Mouse (Mus musculus): ENCODE measurements at regions not wholly inside any gene's neighbourhood (a gene's known extent, or its start where the extent isn't known, plus 50 kb on each side); places are given as distances from the start of the nearest gene placed in this dataset.

GRCm38 (mm10) chr2:75516223-75516622, 142.8 kb upstream of the Hnrnpa3 start:
- DNase-seq = no peak

GRCm38 (mm10) chr2:75517096-75517495, 142.0 kb upstream of the Hnrnpa3 start:
- no peak for DNase-seq

GRCm38 (mm10) chr2:75518607-75519006, 140.5 kb upstream of the Hnrnpa3 start:
- DNase-seq = no peak

- no peak for DNase-seq
Measured at GRCm38 (mm10) chr2:75525562-75525961, 133.5 kb upstream of the Hnrnpa3 start.

- DNase-seq = no peak
Measured at GRCm38 (mm10) chr2:75528706-75529105, 130.4 kb upstream of the Hnrnpa3 start.

- peak; percentile 6 to 32 for DNase-seq
Measured at GRCm38 (mm10) chr2:75538114-75538513, 120.9 kb upstream of the Hnrnpa3 start.

- DNase-seq = no peak
Measured at GRCm38 (mm10) chr2:75539726-75540125, 119.3 kb upstream of the Hnrnpa3 start.

GRCm38 (mm10) chr2:75542331-75542730, 116.7 kb upstream of the Hnrnpa3 start:
- DNase-seq = no peak

- DNase-seq = peak in 1 of 2 experiments; percentile 11
Measured at GRCm38 (mm10) chr2:75542781-75543180, 116.3 kb upstream of the Hnrnpa3 start.

- no peak for DNase-seq
Measured at GRCm38 (mm10) chr2:75545971-75546370, 113.1 kb upstream of the Hnrnpa3 start.

- DNase-seq = no peak
Measured at GRCm38 (mm10) chr2:75555676-75556075, 103.4 kb upstream of the Hnrnpa3 start.

- no peak for DNase-seq
Measured at GRCm38 (mm10) chr2:75556744-75557143, 102.3 kb upstream of the Hnrnpa3 start.

GRCm38 (mm10) chr2:75557392-75557791, 101.7 kb upstream of the Hnrnpa3 start:
- no peak for DNase-seq

GRCm38 (mm10) chr2:75559920-75560319, 99.1 kb upstream of the Hnrnpa3 start:
- DNase-seq = no peak

- DNase-seq = no peak
Measured at GRCm38 (mm10) chr2:75563253-75563913, 95.7 kb upstream of the Hnrnpa3 start.

- DNase-seq = peak in 1 of 2 experiments; percentile 32
Measured at GRCm38 (mm10) chr2:75564809-75565208, 94.3 kb upstream of the Hnrnpa3 start.

GRCm38 (mm10) chr2:75567131-75567530, 91.9 kb upstream of the Hnrnpa3 start:
- no peak for DNase-seq

GRCm38 (mm10) chr2:75569756-75570155, 89.3 kb upstream of the Hnrnpa3 start:
- no peak for DNase-seq

- DNase-seq = no peak
Measured at GRCm38 (mm10) chr2:75570246-75570645, 88.8 kb upstream of the Hnrnpa3 start.

GRCm38 (mm10) chr2:75584975-75585374, 74.1 kb upstream of the Hnrnpa3 start:
- DNase-seq = peak; percentile 87 to 93

GRCm38 (mm10) chr2:75588572-75588971, 70.5 kb upstream of the Hnrnpa3 start:
- peak; percentile 78 to 86 for DNase-seq

GRCm38 (mm10) chr2:75589452-75589851, 69.6 kb upstream of the Hnrnpa3 start:
- peak in 1 of 2 experiments; percentile 32 for DNase-seq

GRCm38 (mm10) chr2:75590175-75590574, 68.9 kb upstream of the Hnrnpa3 start:
- peak; percentile 92 to 97 for DNase-seq

GRCm38 (mm10) chr2:75600511-75600910, 58.5 kb upstream of the Hnrnpa3 start:
- DNase-seq = no peak

Measured in kidney, postnatal 36 days (tissue).